Mouse (Mus musculus) forebrain, embryonic 13.5 days (tissue): Measurements from ENCODE around the gene Dennd1b. TPM values are rescaled to one million over a fixed set of nuclear protein-coding genes. Genes with fewer than 3 reads are reported as not detected.

Experiments
- ATAC-seq: fragments of 200-750 bp; cut with Nextera tagmentation; 2 replicates; pipeline ENCODE4 v1.8.0; 2017
- H3K27ac ChIP-seq: fragments of 300-500 bp; sonication (generic); 2 replicates; pipeline ENCODE4 v1.5.1; 2015; ENCODE audit warnings: inconsistent platforms, mild to moderate bottlenecking, moderate library complexity
- H3K27me3 ChIP-seq: fragments of 300-500 bp; sonication (generic); 2 replicates; pipeline ENCODE4 v1.6.1; 2015; ENCODE audit warnings: mild to moderate bottlenecking, inconsistent platforms
- H3K36me3 ChIP-seq: fragments of 300-500 bp; sonication (generic); 2 replicates; pipeline ENCODE4 v1.6.1; 2015; ENCODE audit warnings: mild to moderate bottlenecking, inconsistent platforms; ENCODE audit not compliant: poor library complexity, severe bottlenecking
- H3K4me1 ChIP-seq: fragments of 300-500 bp; sonication (generic); 2 replicates; pipeline ENCODE4 v1.6.1; 2015; ENCODE audit warnings: inconsistent platforms
- H3K4me2 ChIP-seq: fragments of 300-500 bp; sonication (generic); 2 replicates; pipeline ENCODE4 v1.6.1; 2015; ENCODE audit warnings: inconsistent platforms, mild to moderate bottlenecking, moderate library complexity
- H3K4me3 ChIP-seq: fragments of 300-500 bp; sonication (generic); 2 replicates; pipeline ENCODE4 v1.5.1; 2015; ENCODE audit warnings: mild to moderate bottlenecking, inconsistent platforms
- H3K9ac ChIP-seq: fragments of 300-500 bp; sonication (generic); 2 replicates; pipeline ENCODE4 v1.6.1; 2015; ENCODE audit warnings: mild to moderate bottlenecking, inconsistent platforms
- H3K9me3 ChIP-seq: fragments of 300-500 bp; sonication (generic); replicated peaks from 2 replicates; pipeline ENCODE4 v1.6.1; 2016; ENCODE audit warnings: inconsistent platforms
- WGBS: fragments of 180-500 bp; shearing (Covaris S2); methylation state at CpG from one replicate; pipeline ENCODE4 v1.1.7; 2015; 5-methylcytosine and 5-hydroxymethylcytosine counted together
- polyA plus RNA-seq: library from polyadenylated mRNA; unstranded; fragments of >200 nt; fragmentation: Nextera tagmentation; extraction: Ambion mirVana; gene quantifications from 2 replicates; pipeline ENCODE4 v1.2.1, GENCODE M21; 2015

Gene Dennd1b
- polyA plus RNA-seq, 1 experiment from 2014 or later = 10.4 TPM

DNA sequence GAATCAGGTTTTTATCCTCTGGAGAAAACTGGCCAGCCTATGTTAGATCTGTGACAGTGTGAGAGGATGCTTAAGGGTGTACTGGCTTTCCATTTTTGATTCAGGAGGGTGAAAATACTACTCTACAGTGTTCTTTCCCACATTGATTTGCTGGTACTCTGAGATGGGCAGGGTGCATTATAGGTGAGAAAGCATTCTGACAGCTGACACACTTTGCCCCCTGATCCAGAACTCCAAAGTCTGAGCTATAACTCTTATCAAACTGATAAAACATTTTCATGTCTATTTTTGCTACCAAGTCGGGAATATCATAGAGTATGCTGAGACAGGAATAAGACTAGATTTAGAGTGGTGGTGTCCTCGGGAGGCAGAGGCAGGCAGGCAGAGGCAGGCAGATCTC lies 2.3 kb downstream of the Dennd1b start:
- WGBS = 92% methylated on average over 2 of the region's 2 CpGs
- Histone ChIP-seq H3K9ac (no peak overlapping the region), H3K4me2 (no peak overlapping the region; the same call in 1 of the 2 replicates), H3K27me3 (no peaks in the 10 kb centered on the region), H3K4me1 (0 out of 2 replicates have a peak, but pooled peaks cover 5% of the 10 kb centered on the region), H3K4me3 (no peak overlapping the region), H3K27ac (no peak overlapping the region), H3K36me3 (peaks cover 3% of the 10 kb centered on the region; the same call in 1 of the 2 replicates), H3K9me3 (no peaks in the 10 kb centered on the region)
- no peak for ATAC-seq

DNA sequence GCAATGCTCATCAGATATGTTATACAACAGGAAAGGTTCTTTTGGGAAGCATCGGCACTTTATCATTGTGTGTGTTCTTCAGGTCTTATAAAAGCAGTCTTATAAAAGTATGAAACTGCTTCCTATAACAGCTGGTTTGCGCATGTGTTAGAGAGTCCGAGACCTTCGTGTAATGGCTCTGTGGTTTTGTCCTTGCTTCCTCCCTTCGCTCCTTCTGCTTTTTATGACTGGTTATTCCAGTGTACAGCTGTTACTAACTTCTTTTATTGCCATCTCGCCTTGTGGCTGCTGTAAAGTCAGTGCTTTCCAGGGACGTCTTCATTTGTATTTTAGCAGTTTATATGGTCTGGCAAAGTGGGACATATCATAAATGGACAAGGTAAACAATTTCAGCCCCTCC lies 4.2 kb downstream of the Dennd1b start:
- H3K4me2 ChIP-seq = no peak overlapping the region
- 94% methylated on average over 7 of the region's 7 CpGs for WGBS
- H3K4me1 ChIP-seq = 0 out of 2 replicates have a peak, but pooled peaks cover 5% of the 10 kb centered on the region
- H3K36me3 ChIP-seq = peaks cover 3% of the 10 kb centered on the region; the same call in 1 of the 2 replicates
- H3K4me3 ChIP-seq = no peak overlapping the region
- no peak overlapping the region for H3K27ac ChIP-seq
- no peak overlapping the region for H3K9ac ChIP-seq
- no peak for ATAC-seq
- no peaks in the 10 kb centered on the region for H3K9me3 ChIP-seq
- H3K27me3 ChIP-seq = no peaks in the 10 kb centered on the region

DNA sequence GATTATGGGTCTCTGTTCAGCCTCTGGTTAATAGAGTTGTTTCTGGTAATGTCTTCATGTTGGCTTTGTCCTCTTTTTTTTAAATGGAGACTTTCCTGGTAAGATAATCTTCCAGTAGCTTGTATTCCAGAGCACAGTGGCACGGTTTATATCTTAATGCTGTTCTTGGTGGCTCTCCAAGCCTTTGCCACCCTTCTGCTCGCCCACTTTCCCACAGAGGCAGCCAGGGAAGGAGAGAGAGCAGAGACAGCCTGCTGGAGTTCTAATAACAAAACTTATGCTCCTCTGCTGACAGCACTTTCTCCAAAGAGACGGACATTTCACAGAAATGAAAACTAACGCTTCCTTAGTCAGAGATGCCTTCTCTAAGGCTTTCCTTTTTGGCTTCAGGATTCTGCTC lies 6.8 kb downstream of the Dennd1b start:
- H3K27me3 ChIP-seq = no peaks in the 10 kb centered on the region
- H3K27ac ChIP-seq = no peak overlapping the region
- peaks cover 3% of the 10 kb centered on the region; the same call in 1 of the 2 replicates for H3K36me3 ChIP-seq
- no peaks in the 10 kb centered on the region for H3K4me1 ChIP-seq
- H3K9me3 ChIP-seq = no peaks in the 10 kb centered on the region
- H3K9ac ChIP-seq = no peak overlapping the region
- no peak for ATAC-seq
- H3K4me2 ChIP-seq = no peak overlapping the region
- H3K4me3 ChIP-seq = no peak overlapping the region
- WGBS = 93% methylated on average over 4 of the region's 4 CpGs

DNA sequence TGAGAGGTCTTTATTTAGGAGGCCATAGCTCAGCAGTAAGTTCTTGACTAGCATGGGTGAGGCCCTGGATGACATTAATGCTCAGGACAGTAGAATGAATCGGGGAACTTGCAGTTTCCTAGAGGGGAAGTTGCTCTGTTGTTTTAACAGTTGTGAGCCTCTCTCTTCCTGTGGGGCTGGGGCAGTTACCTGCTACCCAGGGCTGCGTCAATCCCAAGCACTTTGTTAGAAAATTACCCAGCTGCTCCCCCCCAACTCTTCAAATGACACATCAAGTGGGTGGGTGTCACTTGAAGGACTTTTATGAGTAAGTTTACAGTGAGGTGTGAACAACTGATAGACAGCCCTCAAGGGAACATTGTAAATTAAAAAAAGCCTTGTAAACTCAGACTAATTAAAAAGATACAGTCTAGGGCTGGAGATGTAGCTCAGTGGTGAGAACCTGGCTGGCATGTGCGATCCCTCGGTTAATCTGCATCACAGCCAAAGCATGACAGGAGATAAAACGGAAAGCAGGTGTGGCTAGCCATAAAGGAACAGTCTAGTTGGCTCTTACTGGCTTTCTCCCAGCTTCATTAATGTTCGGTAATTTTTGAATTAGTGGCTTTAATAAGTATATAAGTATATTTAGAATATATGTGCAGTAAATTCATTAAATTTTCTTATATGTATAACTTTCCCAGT lies 10.4 kb downstream of the Dennd1b start:
- WGBS = 85% methylated on average over 6 of the region's 6 CpGs
- no peak overlapping the region for H3K27ac ChIP-seq
- H3K4me2 ChIP-seq = no peak overlapping the region
- H3K36me3 ChIP-seq = no peaks in the 10 kb centered on the region
- no peaks in the 10 kb centered on the region for H3K4me1 ChIP-seq
- H3K9ac ChIP-seq = no peak overlapping the region
- no peaks in the 10 kb centered on the region for H3K27me3 ChIP-seq
- ATAC-seq = no peak
- H3K9me3 ChIP-seq = no peaks in the 10 kb centered on the region
- no peak overlapping the region for H3K4me3 ChIP-seq

DNA sequence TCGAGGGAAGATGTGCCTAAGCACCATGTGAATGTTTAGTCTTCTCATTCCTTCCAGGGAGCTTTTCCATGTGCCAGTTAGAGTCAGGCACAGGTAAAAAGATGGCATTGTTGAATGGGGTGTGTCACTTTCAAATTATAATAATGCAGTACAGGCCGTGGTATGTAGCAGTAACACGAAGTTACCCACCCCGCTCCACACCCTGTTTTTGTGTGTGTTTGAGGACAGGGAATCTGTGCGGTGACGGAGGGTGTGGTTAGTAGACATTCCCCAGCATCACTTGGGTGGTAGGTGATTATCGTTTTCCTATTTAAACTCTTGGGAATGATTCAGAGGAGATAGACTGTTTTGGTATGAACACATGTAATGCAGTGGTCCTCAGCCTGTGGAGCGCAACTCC lies 11.6 kb downstream of the Dennd1b start:
- WGBS = 96% methylated on average over 8 of the region's 8 CpGs
- no peak overlapping the region for H3K4me2 ChIP-seq

DNA sequence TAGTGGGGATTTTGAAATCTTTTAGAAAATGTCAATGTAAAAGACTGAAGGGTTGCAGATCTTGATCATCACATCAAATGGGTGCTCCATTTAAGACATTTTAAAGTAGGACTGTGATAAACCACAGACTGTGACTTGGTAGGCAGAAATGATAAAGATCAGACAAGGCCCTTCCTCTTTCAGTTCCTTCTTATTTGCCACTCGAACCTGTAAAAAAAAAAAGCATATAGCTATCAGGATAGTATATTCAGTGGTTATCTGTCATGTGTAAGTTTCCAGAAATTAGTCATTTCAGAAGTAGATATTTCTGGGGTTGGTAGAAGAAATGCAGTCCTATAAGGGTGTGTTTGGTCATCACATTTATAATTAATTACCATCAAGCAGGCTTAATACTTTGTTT lies 12.7 kb downstream of the Dennd1b start:
- Histone ChIP-seq H3K9me3 (no peaks in the 10 kb centered on the region), H3K27me3 (no peaks in the 10 kb centered on the region), H3K4me1 (no peaks in the 10 kb centered on the region), H3K4me2 (no peak overlapping the region), H3K9ac (no peak overlapping the region), H3K27ac (no peak overlapping the region), H3K4me3 (no peak overlapping the region), H3K36me3 (no peaks in the 10 kb centered on the region)
- no peak for ATAC-seq
- WGBS = 86% methylated on average over 1 of the region's 1 CpGs

More for the DNA sequence above, 11.6 kb downstream of the Dennd1b start:
- no peak for ATAC-seq
- no peaks in the 10 kb centered on the region for H3K36me3 ChIP-seq
- no peak overlapping the region for H3K9ac ChIP-seq
- no peaks in the 10 kb centered on the region for H3K9me3 ChIP-seq
- no peaks in the 10 kb centered on the region for H3K4me1 ChIP-seq
- H3K27ac ChIP-seq = no peak overlapping the region
- no peaks in the 10 kb centered on the region for H3K27me3 ChIP-seq
- H3K4me3 ChIP-seq = no peak overlapping the region

DNA sequence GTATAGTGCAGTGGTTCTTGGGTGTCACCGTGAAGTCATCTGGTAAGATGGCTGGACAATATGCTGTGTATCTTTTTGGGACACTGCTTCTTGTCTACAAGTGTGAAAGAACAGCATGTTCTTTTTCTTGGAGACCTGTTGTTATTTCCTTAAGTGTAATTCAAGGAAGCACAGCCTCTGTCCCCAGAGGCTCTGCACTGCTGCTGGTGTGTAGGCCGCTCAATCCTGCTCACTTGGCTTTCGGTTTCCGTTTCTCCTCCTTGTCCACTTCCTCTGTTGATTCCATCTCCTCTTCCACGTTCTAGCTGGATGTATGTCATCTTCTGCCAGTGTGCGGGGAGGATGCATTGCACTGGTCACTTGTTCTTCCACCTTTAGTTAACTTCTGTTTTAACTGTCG lies 19.0 kb downstream of the Dennd1b start:
- no peak overlapping the region for H3K4me2 ChIP-seq
- H3K36me3 ChIP-seq = no peaks in the 10 kb centered on the region
- no peak overlapping the region for H3K4me3 ChIP-seq
- no peaks in the 10 kb centered on the region for H3K9me3 ChIP-seq
- ATAC-seq = no peak
- H3K27ac ChIP-seq = no peak overlapping the region
- peaks cover 22% of the 10 kb centered on the region for H3K4me1 ChIP-seq
- WGBS = 74% methylated on average over 7 of the region's 7 CpGs
- no peaks in the 10 kb centered on the region for H3K27me3 ChIP-seq
- no peak overlapping the region for H3K9ac ChIP-seq

DNA sequence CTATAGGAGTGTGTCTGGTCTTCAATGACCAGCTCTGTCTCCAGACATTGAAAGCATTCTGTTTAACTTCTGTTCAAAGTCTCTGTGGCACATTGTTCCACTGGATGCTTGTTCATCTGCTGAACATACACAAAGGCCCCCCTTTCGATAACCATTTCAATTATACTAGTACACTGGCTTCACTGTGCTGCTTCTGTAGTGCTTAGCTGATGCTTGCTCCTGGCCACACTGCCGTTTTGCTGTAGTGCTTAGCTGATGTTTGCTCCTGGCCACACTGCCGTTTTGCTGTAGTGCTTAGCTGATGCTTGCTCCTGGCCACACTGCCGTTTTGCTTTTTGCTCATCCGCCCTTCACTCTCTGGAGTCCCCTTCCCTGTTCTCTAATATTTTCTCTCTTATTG lies 19.4 kb downstream of the Dennd1b start:
- H3K9ac ChIP-seq = no peak overlapping the region
- WGBS = 53% methylated on average over 5 of the region's 5 CpGs
- no peak for ATAC-seq
- no peaks in the 10 kb centered on the region for H3K36me3 ChIP-seq
- H3K9me3 ChIP-seq = no peaks in the 10 kb centered on the region
- no peak overlapping the region for H3K4me3 ChIP-seq
- H3K4me2 ChIP-seq = no peak overlapping the region
- H3K4me1 ChIP-seq = peaks cover 22% of the 10 kb centered on the region
- no peaks in the 10 kb centered on the region for H3K27me3 ChIP-seq
- H3K27ac ChIP-seq = no peak overlapping the region

DNA sequence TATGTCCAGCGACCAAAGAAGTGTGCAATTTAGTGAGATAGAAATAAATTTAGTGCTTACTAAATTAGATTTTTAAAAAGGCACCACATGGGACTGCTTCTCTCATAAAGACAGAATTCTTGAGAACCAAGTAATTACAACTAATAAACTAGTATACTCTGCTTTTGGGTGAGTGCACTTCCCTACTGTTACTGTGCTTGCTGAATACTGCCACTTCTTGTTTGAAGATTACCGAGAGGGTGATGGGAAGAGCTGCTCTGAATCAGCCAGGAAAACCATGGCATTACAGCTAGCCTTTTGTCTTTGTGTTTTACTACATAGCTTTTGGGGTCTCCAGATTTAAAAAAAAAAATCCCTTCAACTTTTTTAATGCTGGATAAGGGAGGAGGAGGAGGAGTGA lies 19.8 kb downstream of the Dennd1b start:
- Histone ChIP-seq H3K4me3 (no peak overlapping the region), H3K9ac (no peak overlapping the region), H3K27ac (no peak overlapping the region), H3K4me1 (peaks cover 22% of the 10 kb centered on the region), H3K9me3 (no peaks in the 10 kb centered on the region), H3K27me3 (no peaks in the 10 kb centered on the region), H3K4me2 (no peak overlapping the region), H3K36me3 (no peaks in the 10 kb centered on the region)
- WGBS = 50% methylated on average over 2 of the region's 2 CpGs
- ATAC-seq = no peak

DNA sequence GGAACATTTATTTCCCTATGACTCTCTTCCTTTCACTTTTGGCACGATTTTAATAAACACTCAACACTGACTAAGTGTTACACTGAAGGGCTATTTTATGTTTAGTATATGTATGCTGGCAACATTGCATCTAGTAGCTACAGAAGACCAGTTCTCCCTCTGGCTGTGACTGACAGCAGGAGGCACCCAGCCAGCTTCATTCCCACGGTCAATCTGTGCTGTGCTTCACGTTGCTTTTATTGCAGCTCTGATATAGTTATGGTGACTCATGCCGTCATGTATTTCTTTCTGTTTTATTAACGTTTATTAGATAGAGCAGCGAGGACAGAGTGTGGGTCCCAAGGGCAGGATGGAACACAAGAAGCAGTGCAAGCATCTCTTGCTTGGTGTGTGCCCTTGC lies 20.2 kb downstream of the Dennd1b start:
- Histone ChIP-seq H3K4me2 (no peak overlapping the region), H3K4me3 (no peak overlapping the region), H3K4me1 (peaks cover 22% of the 10 kb centered on the region), H3K27me3 (no peaks in the 10 kb centered on the region), H3K9me3 (no peaks in the 10 kb centered on the region), H3K9ac (no peak overlapping the region), H3K27ac (no peak overlapping the region), H3K36me3 (no peaks in the 10 kb centered on the region)
- WGBS = 61% methylated on average over 6 of the region's 6 CpGs
- ATAC-seq = peak; percentile 68; the same call in 1 of the 2 replicates

DNA sequence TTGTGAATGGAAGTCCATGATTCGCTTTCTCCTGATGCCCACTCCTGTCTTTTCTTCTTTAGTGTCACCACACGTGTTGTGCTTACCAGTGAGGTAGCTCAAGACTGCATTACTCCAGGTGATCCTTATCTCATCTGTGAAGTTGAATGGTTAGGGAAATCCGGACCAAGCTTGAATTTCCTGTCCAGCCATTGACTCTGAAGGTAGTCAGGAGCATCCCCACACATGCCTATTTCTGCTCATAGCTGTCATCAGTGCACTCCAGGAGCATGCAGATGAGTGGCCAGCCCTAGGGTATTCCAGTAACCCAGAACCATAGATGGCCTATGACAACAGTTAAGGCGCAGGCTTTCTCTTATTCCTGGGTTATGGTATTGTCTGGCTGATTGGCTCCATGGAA lies 20.9 kb downstream of the Dennd1b start:
- Histone ChIP-seq H3K9ac (no peak overlapping the region), H3K27me3 (no peaks in the 10 kb centered on the region), H3K4me1 (peaks cover 22% of the 10 kb centered on the region), H3K4me2 (no peak overlapping the region), H3K9me3 (no peaks in the 10 kb centered on the region), H3K36me3 (no peaks in the 10 kb centered on the region), H3K4me3 (no peak overlapping the region), H3K27ac (no peak overlapping the region)
- no peak for ATAC-seq
- 94% methylated on average over 4 of the region's 4 CpGs for WGBS

DNA sequence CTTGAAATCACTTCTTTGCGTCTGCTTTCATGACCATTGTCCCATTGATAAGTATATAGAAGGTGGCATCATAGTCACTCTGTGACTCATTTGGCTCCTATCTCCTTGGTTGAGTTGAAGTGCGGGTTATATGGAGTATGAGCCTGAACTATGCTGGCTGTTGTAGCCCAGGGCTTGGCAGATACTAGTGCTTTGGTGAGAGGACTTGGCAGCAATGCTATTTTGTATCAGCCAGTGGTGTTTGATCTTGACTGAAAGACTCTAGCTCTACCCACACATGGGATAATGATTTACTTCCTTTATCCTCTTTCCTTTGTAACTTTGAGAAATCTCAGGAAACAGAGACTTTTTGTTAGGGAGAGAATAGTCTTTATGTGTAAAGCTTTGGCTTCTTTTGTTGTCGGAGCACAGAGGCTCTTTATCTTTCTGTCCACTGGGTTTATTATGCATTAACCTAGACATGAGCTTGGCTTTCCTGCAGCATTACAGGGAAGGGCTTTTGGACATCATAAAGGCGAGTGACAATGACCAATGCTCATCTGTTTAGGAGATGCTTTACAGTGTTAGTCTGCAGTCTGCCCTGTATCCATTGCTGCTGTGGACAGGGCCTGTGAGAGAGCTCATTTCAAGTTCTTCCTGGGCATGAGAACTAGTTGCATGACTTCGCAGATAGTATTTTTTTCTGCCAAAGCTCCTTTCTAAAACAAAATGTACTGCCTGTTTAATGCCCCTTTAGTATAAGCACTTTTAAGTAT lies 29.3 kb downstream of the Dennd1b start:
- Histone ChIP-seq H3K4me1 (peaks cover 10% of the 10 kb centered on the region), H3K27me3 (no peaks in the 10 kb centered on the region), H3K27ac (peak overlapping the region; percentile 19; the same call in 1 of the 2 replicates), H3K4me3 (no peak overlapping the region), H3K36me3 (no peaks in the 10 kb centered on the region), H3K9ac (no peak overlapping the region), H3K9me3 (no peaks in the 10 kb centered on the region), H3K4me2 (no peak overlapping the region)
- 58% methylated on average over 5 of the region's 5 CpGs for WGBS
- peak; percentile 50; the same call in 1 of the 2 replicates for ATAC-seq
